In the genomic region with DNA sequence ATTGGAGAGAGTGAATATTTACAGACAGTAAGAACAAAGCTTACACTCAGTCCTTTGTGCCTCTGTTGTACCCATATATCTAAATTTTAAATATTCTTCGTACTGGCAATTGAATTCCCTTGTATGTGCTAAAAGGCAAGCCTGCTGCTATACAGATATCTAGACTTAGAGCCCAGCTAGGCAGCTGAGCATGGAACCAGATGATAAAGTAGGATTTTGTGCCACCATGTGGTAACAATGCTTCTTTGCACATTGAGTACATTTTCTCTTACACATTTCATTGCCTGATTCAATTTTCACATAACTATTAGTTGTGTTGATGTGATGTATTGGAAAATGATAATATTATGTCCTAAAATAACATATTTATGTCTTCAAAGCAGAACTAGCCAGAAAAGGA, we compare ENCODE assay signal across 11 mouse cellular contexts.
DNase-seq lines count a peak whose midpoint lies in the region; ATAC-seq and TF ChIP-seq lines count a peak whose summit lies in the region.
"Had no signal": no experiment of that assay in that cellular context is flagged by ENCODE, and none has a peak within 500 bp of the region (broad histone marks: within the 10 kb centered on the region; RNA-seq: fewer than 3 reads in every experiment).

No protein-coding gene starts in this region.

- H3K4me1 ChIP-seq in kidney, postnatal 0 days (replicated peaks; ENCODE audit: insufficient read depth, low read length) = no peaks in the 10 kb centered on the region
- H3K4me1 ChIP-seq in hindbrain, embryonic 16.5 days (ENCODE audit: control insufficient read depth, insufficient read depth, low read depth, low read length) = no peaks in the 10 kb centered on the region
- H3K4me1 ChIP-seq: lung, embryonic 15.5 days had no signal

- H3K9me3 ChIP-seq in kidney, postnatal 0 days (replicated peaks; ENCODE audit: low read length) = no peaks in the 10 kb centered on the region
- no peaks in the 10 kb centered on the region for H3K9me3 ChIP-seq in hindbrain, embryonic 16.5 days (ENCODE audit: control insufficient read depth, low read length)
- H3K9me3 ChIP-seq: lung, embryonic 15.5 days had no signal

- H3K27me3 ChIP-seq in kidney, postnatal 0 days (ENCODE audit: insufficient read depth, low read length) = no peaks in the 10 kb centered on the region
- no peaks in the 10 kb centered on the region for H3K27me3 ChIP-seq in hindbrain, embryonic 16.5 days (replicated peaks; ENCODE audit: control insufficient read depth, insufficient read depth, low read length)
- H3K27me3 ChIP-seq: lung, embryonic 15.5 days had no signal

- no peak overlapping the region for H3K27ac ChIP-seq in kidney, postnatal 0 days
- H3K27ac ChIP-seq in hindbrain, embryonic 16.5 days (ENCODE audit: low read depth, low read length) = no peak overlapping the region
- H3K27ac ChIP-seq: lung, embryonic 15.5 days had no signal

- DNase-seq in kidney, postnatal 0 days (ENCODE audit: low spot score) = peak; percentile 68
- DNase-seq in kidney, adult 18-20 months = no peak
- peak; percentile 28 for DNase-seq in ES-CJ7 (ENCODE audit: low read depth, low spot score)
- peak; percentile 19 for DNase-seq in R1 (ENCODE audit: low read depth, low spot score)
- no peak for DNase-seq in spleen, postnatal 36 days (ENCODE audit: low spot score in 2 of 2)
- no peak for DNase-seq in heart, postnatal 25 days (ENCODE audit: low spot score)
- DNase-seq: cerebellum, adult 11 months; heart, postnatal 36 days; layer of hippocampus, postnatal 36 days had no signal

- H3K36me3 ChIP-seq in kidney, postnatal 0 days (ENCODE audit: insufficient read depth, low read length) = no peaks in the 10 kb centered on the region
- H3K36me3 ChIP-seq in hindbrain, embryonic 16.5 days (ENCODE audit: control insufficient read depth, insufficient read depth, low read length) = no peaks in the 10 kb centered on the region
- H3K36me3 ChIP-seq: lung, embryonic 15.5 days had no signal

- H3K4me2 ChIP-seq in kidney, postnatal 0 days (ENCODE audit: low read length) = no peak overlapping the region
- H3K4me2 ChIP-seq in hindbrain, embryonic 16.5 days (ENCODE audit: low read length) = no peak overlapping the region
- H3K4me2 ChIP-seq: lung, embryonic 15.5 days had no signal

- no peak overlapping the region for H3K4me3 ChIP-seq in kidney, postnatal 0 days (replicated peaks; ENCODE audit: low read depth, low read length)
- no peak overlapping the region for H3K4me3 ChIP-seq in hindbrain, embryonic 16.5 days (ENCODE audit: low read length)
- H3K4me3 ChIP-seq: lung, embryonic 15.5 days had no signal

- no peak overlapping the region for H3K9ac ChIP-seq in kidney, postnatal 0 days (ENCODE audit: low read depth, low read length)
- H3K9ac ChIP-seq in hindbrain, embryonic 16.5 days (ENCODE audit: low read depth, low read length) = no peak overlapping the region
- H3K9ac ChIP-seq: lung, embryonic 15.5 days had no signal

- intact Hi-C loops in heart, postnatal 25 days (cut with DNase I) = loop anchor here (10.0 kb wide), 1 partner anchor 452 kb away; no protein-coding TSS in a partner anchor

- WGBS in kidney, postnatal 0 days = 49% methylated on average over 1 of the region's 1 CpGs
- 59% methylated on average over 1 of the region's 1 CpGs for WGBS in hindbrain, embryonic 16.5 days

- peak; percentile 67 for TF ChIP-seq CTCF in kidney, postnatal 0 days (IDR thresholded peaks at IDR 0.05; ENCODE audit: low read depth)

- no peak for ATAC-seq in kidney, postnatal 0 days (replicated peaks; ENCODE audit: low FRiP score, low read depth)
- peak; percentile 83 for ATAC-seq in hindbrain, embryonic 16.5 days

Comparison
In these comparisons a context has a peak if more than half of its experiments do, and no peak if none do; other contexts are left out.
1. DNase-seq: peak in kidney, postnatal 0 days (single experiment), ES-CJ7 (single experiment) and R1 (single experiment); none in kidney, adult 18-20 months (single experiment), spleen, postnatal 36 days (0 of 2) and heart, postnatal 25 days (single experiment).